ENCODE assay signal across 30 mouse cellular contexts in genomic region chr19:53739570-53740266, GRCm38 (mm10).
DNase-seq lines count a peak whose midpoint lies in the region; ATAC-seq and TF ChIP-seq lines count a peak whose summit lies in the region.
"Had no signal": no experiment of that assay in that cellular context is flagged by ENCODE, and none has a peak within 500 bp of the region (broad histone marks: within the 10 kb centered on the region; RNA-seq: fewer than 3 reads in every experiment).

No protein-coding gene starts in this region.

- WGBS in heart, embryonic 12.5 days, result 40% methylated on average over 8 of the region's 8 CpGs
- 52% methylated on average over 8 of the region's 8 CpGs for WGBS in lung, embryonic 14.5 days

- H3K27me3 ChIP-seq in heart, embryonic 12.5 days (replicated peaks), result no peaks in the 10 kb centered on the region
- H3K27me3 ChIP-seq in lung, embryonic 14.5 days (ENCODE audit: insufficient read depth, low read length), result no peaks in the 10 kb centered on the region
- H3K27me3 ChIP-seq: forebrain, embryonic 12.5 days; hindbrain, embryonic 15.5 days; kidney, embryonic 15.5 days; liver, embryonic 12.5 days; midbrain, embryonic 13.5 days had no signal

- DNase-seq in gastrocnemius, adult 2 months, result no peak
- no peak for DNase-seq in gastrocnemius, adult 18-20 months (ENCODE audit: low spot score)
- DNase-seq in heart, adult 9 months (ENCODE audit: low spot score in 2 of 2), result no peak
- peak; percentile 18 for DNase-seq in lung, embryonic 14.5 days
- DNase-seq in lung, postnatal 25 days (ENCODE audit: low spot score), result no peak
- DNase-seq in retina, postnatal 1 day, result peak; percentile 35
- DNase-seq in kidney, postnatal 36 days, result no peak
- DNase-seq: adrenal gland, postnatal 25 days; cerebellum, adult 11-12 months; cerebellum, adult 9-11 months; forebrain, postnatal 0 days; gastrocnemius, postnatal 25 days; kidney, adult 18-20 months; kidney, postnatal 25 days; left cerebral cortex, postnatal 4 days; liver, postnatal 0 days; right cerebral cortex, postnatal 25 days; spleen, adult 18-20 months; thymus, adult 18-20 months; thymus, postnatal 25 days had no signal

- no peak for TF ChIP-seq CTCF in gastrocnemius, adult 2 months (IDR thresholded peaks at IDR 0.05)
- no peak for TF ChIP-seq CTCF in lung, embryonic 14.5 days (IDR thresholded peaks at IDR 0.05; ENCODE audit: low read depth)

- H3K9me3 ChIP-seq in heart, embryonic 12.5 days (replicated peaks), result no peaks in the 10 kb centered on the region
- no peaks in the 10 kb centered on the region for H3K9me3 ChIP-seq in lung, embryonic 14.5 days (ENCODE audit: low read depth, low read length)
- H3K9me3 ChIP-seq: forebrain, embryonic 12.5 days; hindbrain, embryonic 15.5 days; kidney, embryonic 15.5 days; liver, embryonic 12.5 days; midbrain, embryonic 13.5 days had no signal

- peak overlapping the region; percentile 87 for H3K27ac ChIP-seq in gastrocnemius, adult 2 months
- peak overlapping the region; percentile 70 for H3K27ac ChIP-seq in heart, embryonic 12.5 days (ENCODE audit: poor library complexity, severe bottlenecking)
- no peak overlapping the region for H3K27ac ChIP-seq in lung, embryonic 14.5 days (ENCODE audit: low read depth)
- H3K27ac ChIP-seq: forebrain, embryonic 12.5 days; hindbrain, embryonic 15.5 days; kidney, embryonic 15.5 days; liver, embryonic 12.5 days; macrophage; midbrain, embryonic 13.5 days; stomach, postnatal 0 days had no signal

- no peak overlapping the region for H3K4me3 ChIP-seq in gastrocnemius, adult 2 months
- H3K4me3 ChIP-seq in heart, embryonic 12.5 days, result no peak overlapping the region
- H3K4me3 ChIP-seq in lung, embryonic 14.5 days (ENCODE audit: low read depth, low read length), result no peak overlapping the region
- H3K4me3 ChIP-seq: forebrain, embryonic 12.5 days; hindbrain, embryonic 15.5 days; kidney, embryonic 15.5 days; liver, embryonic 12.5 days; midbrain, embryonic 13.5 days had no signal

- no peaks in the 10 kb centered on the region for H3K36me3 ChIP-seq in heart, embryonic 12.5 days
- no peaks in the 10 kb centered on the region for H3K36me3 ChIP-seq in lung, embryonic 14.5 days (ENCODE audit: insufficient read depth)
- H3K36me3 ChIP-seq: forebrain, embryonic 12.5 days; hindbrain, embryonic 15.5 days; kidney, embryonic 15.5 days; liver, embryonic 12.5 days; midbrain, embryonic 13.5 days had no signal

- ATAC-seq in heart, embryonic 12.5 days (ENCODE audit: insufficient number of reproducible peaks, low FRiP score), result no peak
- ATAC-seq in lung, embryonic 14.5 days (ENCODE audit: insufficient read depth), result peak; percentile 35; the same call in 1 of the 2 replicates
- ATAC-seq: CD4-positive, CD25-positive, alpha-beta regulatory T cell, adult 4 months; forebrain, postnatal 0 days; liver, embryonic 12.5 days; liver, postnatal 0 days; lung, postnatal 0 days; midbrain, embryonic 13.5 days had no signal

- peaks cover 45% of the 10 kb centered on the region for H3K4me1 ChIP-seq in heart, embryonic 12.5 days (replicated peaks)
- H3K4me1 ChIP-seq in lung, embryonic 14.5 days (ENCODE audit: insufficient read depth), result no peaks in the 10 kb centered on the region
- H3K4me1 ChIP-seq: forebrain, embryonic 12.5 days; hindbrain, embryonic 15.5 days; liver, embryonic 12.5 days; midbrain, embryonic 13.5 days had no signal

- intact Hi-C loops in gastrocnemius, adult 2 months (cut with DNase I), result no loop called here

- H3K4me2 ChIP-seq in heart, embryonic 12.5 days, result no peak overlapping the region; the same call in 1 of the 2 replicates
- no peak overlapping the region for H3K4me2 ChIP-seq in lung, embryonic 14.5 days
- H3K4me2 ChIP-seq: forebrain, embryonic 12.5 days; hindbrain, embryonic 15.5 days; kidney, embryonic 15.5 days; liver, embryonic 12.5 days; midbrain, embryonic 13.5 days had no signal

- 0 out of 2 replicates have a peak overlapping the region, but pooled peaks have one; percentile 18 for H3K9ac ChIP-seq in heart, embryonic 12.5 days
- H3K9ac ChIP-seq in lung, embryonic 14.5 days, result no peak overlapping the region
- H3K9ac ChIP-seq: forebrain, embryonic 12.5 days; forebrain, postnatal 0 days; hindbrain, embryonic 15.5 days; kidney, embryonic 15.5 days; liver, embryonic 12.5 days; liver, postnatal 0 days; midbrain, embryonic 13.5 days had no signal

Comparison
In these comparisons a context has a peak if more than half of its experiments do, and no peak if none do; other contexts are left out.
1. DNase-seq: peak in lung, embryonic 14.5 days (single experiment) and retina, postnatal 1 day (single experiment); none in gastrocnemius, adult 2 months (single experiment), gastrocnemius, adult 18-20 months (single experiment), heart, adult 9 months (0 of 2), lung, postnatal 25 days (single experiment) and kidney, postnatal 36 days (0 of 2).